Mouse (Mus musculus) stomach, postnatal 0 days (tissue): ENCODE results near the gene Hcls1.

Experiments
- CTCF ChIP-seq: IDR thresholded peaks from 2 replicates; pipeline ENCODE4 v1.5.1; 2016; ENCODE audit warnings: antibody characterized with exemption, low read depth, mild to moderate bottlenecking, moderate library complexity
- EP300 ChIP-seq: optimal IDR thresholded peaks from 2 replicates; pipeline ENCODE3; 2016; ENCODE audit warnings: antibody characterized with exemption

DNA sequence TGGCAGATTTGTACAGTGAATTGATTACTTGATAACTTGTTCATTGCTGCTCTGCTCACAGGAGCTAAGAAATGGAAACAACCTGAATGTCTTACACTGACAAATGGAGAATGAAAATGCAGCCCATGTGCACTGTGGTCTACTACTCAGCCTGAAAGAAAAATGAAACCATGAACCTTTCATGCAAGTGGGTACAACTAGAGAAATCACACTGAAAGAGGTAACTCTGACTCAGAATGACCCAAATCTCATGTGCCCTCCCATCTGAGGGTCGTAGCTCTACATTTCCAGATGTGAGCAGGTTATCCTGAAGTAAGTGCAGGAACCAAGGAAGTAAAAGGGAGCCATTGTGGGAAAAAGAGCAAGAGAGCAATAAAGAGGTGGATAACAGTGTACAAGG is 49.0 kb downstream of the Hcls1 start:
- no peak for TF ChIP-seq CTCF
- no peak for TF ChIP-seq EP300
